Mouse (Mus musculus) neural tube, embryonic 13.5 days (tissue): ENCODE measurements around the gene Cpped1. TPM values are rescaled to one million over a fixed set of nuclear protein-coding genes. Genes with fewer than 3 reads are reported as not detected.

Source experiments
- ATAC-seq: fragments of 200-750 bp; cut with Nextera tagmentation; 2 replicates; pipeline ENCODE4 v1.8.0; 2017; ENCODE audit warnings: low read depth, mild to moderate bottlenecking, moderate TSS enrichment, moderate library complexity
- H3K27ac ChIP-seq: fragments of 300-500 bp; sonication (generic); replicated peaks from 2 replicates; pipeline ENCODE4 v1.5.1; 2015; ENCODE audit warnings: moderate library complexity, mild to moderate bottlenecking, inconsistent platforms
- H3K27me3 ChIP-seq: fragments of 300-500 bp; sonication (generic); 2 replicates; pipeline ENCODE4 v1.6.1; 2015; ENCODE audit warnings: mild to moderate bottlenecking, inconsistent platforms
- H3K36me3 ChIP-seq: fragments of 300-500 bp; sonication (generic); 2 replicates; pipeline ENCODE4 v1.6.1; 2015; ENCODE audit warnings: mild to moderate bottlenecking, inconsistent platforms
- H3K4me1 ChIP-seq: fragments of 300-500 bp; sonication (generic); replicated peaks from 2 replicates; pipeline ENCODE4 v1.6.1; 2015; ENCODE audit warnings: inconsistent platforms
- H3K4me2 ChIP-seq: fragments of 300-500 bp; sonication (generic); 2 replicates; pipeline ENCODE4 v1.6.1; 2015; ENCODE audit warnings: inconsistent platforms, mild to moderate bottlenecking, moderate library complexity
- H3K4me3 ChIP-seq: fragments of 300-500 bp; sonication (generic); 2 replicates; pipeline ENCODE4 v1.5.1; 2015; ENCODE audit warnings: mild to moderate bottlenecking, inconsistent platforms
- H3K9ac ChIP-seq: fragments of 300-500 bp; sonication (generic); 2 replicates; pipeline ENCODE4 v1.6.1; 2015; ENCODE audit warnings: moderate library complexity, mild to moderate bottlenecking, inconsistent platforms
- H3K9me3 ChIP-seq: fragments of 300-500 bp; sonication (generic); 2 replicates; pipeline ENCODE4 v1.6.1; 2016; ENCODE audit warnings: inconsistent platforms
- WGBS: fragments of 180-500 bp; shearing (Covaris S2); methylation state at CpG from one replicate; pipeline ENCODE4 v1.1.7; 2015; 5-methylcytosine and 5-hydroxymethylcytosine counted together
- polyA plus RNA-seq: library from polyadenylated mRNA; unstranded; fragments of >200 nt; fragmentation: Nextera tagmentation; extraction: Ambion mirVana; gene quantifications from 2 replicates; pipeline ENCODE4 v1.2.1, GENCODE M21; 2015

The Cpped1 gene
- polyA plus RNA-seq, 1 experiment from 2014 or later: 19.3 TPM

DNA sequence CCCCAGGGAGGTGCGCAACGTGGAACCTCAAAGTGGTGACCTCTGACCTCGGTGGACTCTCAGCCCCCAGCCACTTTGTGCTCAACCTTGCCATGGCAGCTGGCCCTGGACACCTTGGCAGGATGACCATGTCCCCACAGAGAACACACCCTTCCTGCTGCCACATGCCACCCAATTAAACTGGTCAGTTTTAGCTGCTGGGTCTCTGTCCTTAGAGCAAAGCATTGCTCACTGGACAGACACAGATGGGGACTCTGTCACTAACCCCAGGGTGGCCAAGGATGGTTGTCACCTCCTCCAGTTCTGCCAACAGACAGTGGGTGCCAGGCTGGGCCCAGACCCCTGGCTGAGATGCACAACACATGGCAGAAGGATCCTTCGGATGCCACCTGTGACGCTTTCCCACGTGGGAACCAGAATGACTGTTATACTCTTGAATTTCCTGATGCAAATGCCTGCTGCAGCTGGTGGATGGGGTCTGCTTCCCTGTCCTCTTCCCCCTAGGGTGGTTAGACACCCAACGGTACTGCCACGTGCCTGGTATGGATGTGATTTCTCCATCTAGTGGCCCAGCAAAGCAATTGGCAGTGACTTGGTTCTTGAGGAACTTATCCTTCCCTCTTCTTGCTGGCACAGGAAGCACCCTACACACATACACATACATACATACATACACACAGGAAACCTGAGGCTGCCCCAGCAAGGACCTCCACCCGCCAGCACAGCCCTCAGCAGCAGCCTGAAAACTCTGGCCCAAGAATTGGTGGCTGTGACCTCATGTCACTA is 153.8 kb downstream of the Cpped1 start:
- Histone ChIP-seq H3K36me3 (peaks cover 5% of the 10 kb centered on the region; the same call in 1 of the 2 replicates), H3K27ac (no peak overlapping the region), H3K4me2 (no peak overlapping the region), H3K9ac (no peak overlapping the region), H3K27me3 (no peaks in the 10 kb centered on the region), H3K9me3 (no peaks in the 10 kb centered on the region), H3K4me1 (no peaks in the 10 kb centered on the region), H3K4me3 (no peak overlapping the region)
- 85% methylated on average over 9 of the region's 9 CpGs for WGBS
- ATAC-seq: no peak

GRCm38 (mm10) chr16:11754136-11754535 is 155.1 kb downstream of the Cpped1 start:
- Histone ChIP-seq H3K9ac (no peak overlapping the region), H3K4me1 (no peaks in the 10 kb centered on the region), H3K9me3 (no peaks in the 10 kb centered on the region), H3K4me2 (no peak overlapping the region), H3K4me3 (no peak overlapping the region), H3K27me3 (no peaks in the 10 kb centered on the region), H3K36me3 (peaks cover 5% of the 10 kb centered on the region; the same call in 1 of the 2 replicates), H3K27ac (no peak overlapping the region)
- 93% methylated on average over 2 of the region's 2 CpGs for WGBS
- no peak for ATAC-seq

Other genes with a start within 250 kb of the Cpped1 start
- 3.0 and 3.7 TPM in 2 replicates for gene Shisa9, start 74.7 kb upstream of the Cpped1 start, polyA plus RNA-seq